Mouse (Mus musculus) gastrocnemius, adult 2 months (tissue): ENCODE data around the gene Abcg5. TPM values are rescaled to one million over a fixed set of nuclear protein-coding genes. Genes with fewer than 3 reads are reported as not detected.

Source experiments
- DNase-seq: peaks from one replicate; pipeline ENCODE4 v3.0.0; 2022
- H3K27ac ChIP-seq: fragments of 200-600 bp; 2 replicates; pipeline ENCODE4 v1.8.1; 2022; ENCODE audit warnings: mild to moderate bottlenecking
- H3K4me3 ChIP-seq: fragments of 200-600 bp; 2 replicates; pipeline ENCODE4 v1.8.1; 2022; ENCODE audit warnings: mild to moderate bottlenecking, moderate library complexity
- CTCF ChIP-seq: fragments of 200-600 bp; IDR thresholded peaks from 2 replicates; pipeline ENCODE4 v1.8.1; 2022; ENCODE audit warnings: antibody characterized with exemption, mild to moderate bottlenecking, moderate library complexity
- intact Hi-C: fragments of 180-260 bp; cut with DNase I; formaldehyde crosslinking; loops from one replicate; pipeline ENCODE4 v1.15.1; 2025
- long read RNA-seq, 2 experiments: library from polyadenylated mRNA; stranded (forward); transcript quantifications; one replicate each; pipeline ENCODE4 v2.0.0; 2021
- total RNA-seq, 2 experiments: library from RNA; stranded (reverse); gene quantifications; 2 replicates each; pipeline ENCODE4 v1.2.3; 2021

Gene Abcg5
- total RNA-seq, result not detected
- long read RNA-seq, experiment 1, result 0 reads
- long read RNA-seq, experiment 2, result 0 reads

GRCm38 (mm10) chr17:84682734-84683717 lies at the start of gene Abcg5:
TSS of gene Abcg5 (minus strand) at chr17:84683011.
- DNase-seq, result no peak
- TF ChIP-seq CTCF, result no peak
- H3K27ac ChIP-seq, result no peak within 1 kb of the TSS
- intact Hi-C loops, result no loop called here
- no peak within 1 kb of the TSS for H3K4me3 ChIP-seq

- intact Hi-C loops, result no loop called here
Observed at GRCm38 (mm10) chr17:84732612-84733011, 49.8 kb upstream of the Abcg5 start.

GRCm38 (mm10) chr17:84731361-84731760 lies 48.5 kb upstream of the Abcg5 start:
- DNase-seq, result no peak
- no peak overlapping the region for H3K27ac ChIP-seq
- no peak for TF ChIP-seq CTCF
- intact Hi-C loops, result no loop called here
- no peak overlapping the region for H3K4me3 ChIP-seq

More at GRCm38 (mm10) chr17:84732612-84733011, 49.8 kb upstream of the Abcg5 start:
- no peak overlapping the region for H3K27ac ChIP-seq
- H3K4me3 ChIP-seq, result no peak overlapping the region
- TF ChIP-seq CTCF, result no peak
- no peak for DNase-seq

- Histone ChIP-seq H3K4me3 (no peak overlapping the region), H3K27ac (no peak overlapping the region)
- no peak for TF ChIP-seq CTCF
- no peak for DNase-seq
- intact Hi-C loops, result no loop called here
Observed at GRCm38 (mm10) chr17:84729140-84729539, 46.3 kb upstream of the Abcg5 start.

- Histone ChIP-seq H3K27ac (no peak overlapping the region), H3K4me3 (no peak overlapping the region)
- no peak for DNase-seq
- TF ChIP-seq CTCF, result no peak
- intact Hi-C loops, result no loop called here
Observed at GRCm38 (mm10) chr17:84728201-84728911, 45.5 kb upstream of the Abcg5 start.

DNA sequence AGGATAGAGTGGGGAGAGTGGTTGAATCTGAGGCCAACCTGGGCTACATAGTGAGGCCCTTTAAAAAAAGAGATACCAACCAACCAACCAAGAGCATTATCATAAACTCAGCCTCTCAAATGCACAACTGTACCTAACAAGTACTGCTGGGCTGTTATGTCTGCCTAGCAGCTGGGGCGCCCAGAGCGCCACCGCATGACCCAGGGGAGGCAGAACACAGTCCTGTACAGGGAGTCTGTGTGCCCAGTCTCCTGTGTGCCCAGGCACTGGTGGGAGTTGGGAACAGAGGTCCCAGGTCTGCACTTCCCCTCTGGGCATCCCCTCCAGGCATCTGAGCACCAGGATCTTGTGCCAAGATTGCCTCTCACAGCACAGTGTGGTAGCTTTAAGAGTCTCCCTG lies 42.4 kb upstream of the Abcg5 start:
- TF ChIP-seq CTCF, result no peak
- intact Hi-C loops, result no loop called here
- H3K4me3 ChIP-seq, result no peak overlapping the region
- DNase-seq, result no peak
- no peak overlapping the region for H3K27ac ChIP-seq

- TF ChIP-seq CTCF, result no peak
- Histone ChIP-seq H3K4me3 (no peak overlapping the region), H3K27ac (no peak overlapping the region)
- no peak for DNase-seq
- intact Hi-C loops, result no loop called here
Observed at GRCm38 (mm10) chr17:84724028-84724427, 41.2 kb upstream of the Abcg5 start.

DNA sequence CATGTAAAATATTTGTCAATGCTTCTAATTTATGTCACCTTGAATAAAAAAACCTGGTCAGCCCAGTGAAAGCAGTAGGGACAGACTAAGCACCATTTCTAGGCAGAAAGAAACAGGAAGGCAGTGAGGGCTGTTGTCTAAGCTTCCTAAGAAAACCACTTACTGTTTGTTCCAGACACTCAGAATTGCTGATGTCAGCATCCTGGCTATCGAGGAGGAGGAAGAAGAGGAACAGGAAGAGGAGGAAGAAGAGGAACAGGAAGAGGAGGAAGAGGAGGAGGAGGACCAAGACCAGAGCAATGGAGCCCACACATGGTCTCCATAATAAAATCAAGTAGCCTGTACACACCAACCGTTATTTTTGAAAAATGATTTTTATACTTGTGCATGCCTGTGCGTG lies 36.3 kb upstream of the Abcg5 start:
- Histone ChIP-seq H3K27ac (no peak overlapping the region), H3K4me3 (no peak overlapping the region)
- intact Hi-C loops, result no loop called here
- DNase-seq, result no peak
- no peak for TF ChIP-seq CTCF

DNA sequence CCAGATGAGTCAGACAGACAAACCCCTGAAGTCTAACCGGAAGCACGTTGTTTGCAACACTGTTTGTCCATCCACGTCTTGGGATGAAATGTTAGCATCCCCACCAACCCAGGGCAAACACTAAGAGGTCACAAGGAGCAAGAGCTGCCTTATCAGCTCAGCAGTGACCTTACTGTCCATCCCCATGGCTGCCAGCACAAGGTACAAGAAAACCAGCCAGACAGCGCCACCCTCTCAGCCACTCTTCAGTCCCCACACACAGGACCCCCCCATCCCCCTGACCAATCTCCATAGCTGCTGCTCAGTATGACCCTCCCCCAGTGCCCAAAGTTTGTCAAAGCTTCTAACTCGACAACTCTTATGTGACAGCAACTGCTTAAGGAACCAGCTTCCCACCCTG lies 34.6 kb upstream of the Abcg5 start:
- intact Hi-C loops, result no loop called here
- Histone ChIP-seq H3K27ac (no peak overlapping the region), H3K4me3 (no peak overlapping the region)
- DNase-seq, result no peak
- TF ChIP-seq CTCF, result no peak

DNA sequence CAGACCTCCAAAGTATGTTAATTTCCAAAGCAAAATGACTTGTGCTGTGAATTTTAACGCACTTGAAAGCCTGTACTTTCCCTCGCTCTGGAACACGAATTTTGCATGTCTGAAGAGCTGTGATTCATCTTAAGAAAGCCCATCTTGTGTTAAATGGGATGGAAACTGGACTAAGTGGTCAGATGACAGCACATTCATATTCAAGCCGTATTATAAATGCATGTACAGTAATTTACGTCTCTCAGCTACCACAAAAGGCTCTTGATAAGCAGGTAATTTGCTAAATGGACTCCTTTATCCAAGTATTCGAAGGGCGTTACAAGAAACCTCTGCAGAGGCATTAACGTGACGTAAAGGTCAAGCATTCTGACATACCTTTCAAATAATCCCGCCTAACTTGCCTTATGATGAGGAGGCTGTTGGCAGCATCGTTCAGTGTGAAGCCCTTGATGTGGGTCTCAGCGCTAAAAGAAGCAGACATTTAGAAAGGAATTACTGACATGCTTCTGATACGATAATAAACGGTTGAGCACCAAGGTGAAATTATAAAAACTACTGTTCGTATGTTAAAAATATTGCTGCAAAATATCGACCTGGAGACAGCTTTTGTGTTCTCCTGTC lies 33.6 kb upstream of the Abcg5 start:
- intact Hi-C loops, result no loop called here
- no peak for TF ChIP-seq CTCF
- no peak overlapping the region for H3K4me3 ChIP-seq
- no peak for DNase-seq
- no peak overlapping the region for H3K27ac ChIP-seq

DNA sequence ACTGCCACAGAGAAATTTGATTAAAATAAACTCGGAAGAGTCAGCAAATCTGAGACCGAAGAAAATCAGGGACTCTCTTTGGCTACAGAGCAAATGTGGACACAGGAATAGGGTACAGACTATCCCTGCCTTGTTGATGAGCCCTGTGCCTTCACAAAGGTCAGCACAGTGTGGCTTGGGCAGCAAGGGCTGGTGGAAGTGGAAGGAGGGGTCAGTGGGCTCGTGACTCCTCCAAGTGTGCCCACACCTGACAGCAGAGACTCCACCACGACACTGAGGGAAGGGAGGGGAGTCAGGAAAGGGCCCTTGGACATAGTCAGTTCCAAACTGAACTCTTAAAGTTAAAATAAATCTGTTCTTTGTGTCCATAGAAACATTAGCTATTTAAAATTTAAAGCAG lies 32.1 kb upstream of the Abcg5 start:
- TF ChIP-seq CTCF, result no peak
- Histone ChIP-seq H3K4me3 (no peak overlapping the region), H3K27ac (peak overlapping the region; percentile 61)
- peak; percentile 64 for DNase-seq
- intact Hi-C loops, result no loop called here

DNA sequence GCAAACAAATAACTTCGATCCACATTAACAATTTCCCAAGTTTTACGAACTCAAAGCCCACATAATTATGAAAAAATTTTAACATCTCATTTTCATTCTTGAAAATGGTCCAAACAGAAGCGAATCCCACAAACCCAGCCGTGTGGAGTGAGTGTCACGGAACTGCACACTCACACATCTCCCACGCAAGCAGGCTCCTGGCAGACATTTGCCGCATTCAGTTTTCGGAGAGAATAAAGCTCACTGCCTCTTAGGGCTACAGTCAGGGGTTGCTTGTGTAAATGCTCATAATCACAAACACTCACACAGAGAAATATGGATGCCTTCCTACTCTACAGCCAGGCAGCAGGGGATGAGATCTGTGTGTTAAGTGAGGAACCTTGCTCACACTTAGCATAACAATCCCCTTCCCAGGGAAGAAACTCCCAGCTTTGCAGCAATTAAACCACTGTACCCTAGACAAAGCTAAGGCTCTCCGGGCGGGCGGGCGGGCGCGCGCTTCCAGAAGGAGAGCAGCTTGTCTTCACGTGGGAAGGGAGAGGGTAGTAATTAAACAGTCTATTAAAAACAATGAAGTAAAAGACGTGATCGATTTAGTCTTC lies 30.9 kb upstream of the Abcg5 start:
- no peak overlapping the region for H3K4me3 ChIP-seq
- no peak for TF ChIP-seq CTCF
- no peak for DNase-seq
- intact Hi-C loops, result no loop called here
- no peak overlapping the region for H3K27ac ChIP-seq
